Mouse (Mus musculus): ENCODE measurements around the gene Ccr1l1.

- no peak for TF ChIP-seq CTCF (IDR thresholded peaks at IDR 0.05; ENCODE audit: low read depth, low read length)
- no peak for TF ChIP-seq POLR2A (IDR thresholded peaks at IDR 0.05; ENCODE audit: extremely low read depth, insufficient read depth, low read length)
These were observed 36.9 kb upstream of the Ccr1l1 start for GRCm38 (mm10) chr9:124014985-124015652.
